Mouse (Mus musculus): Measurements from ENCODE around the gene Samd4.

DNA sequence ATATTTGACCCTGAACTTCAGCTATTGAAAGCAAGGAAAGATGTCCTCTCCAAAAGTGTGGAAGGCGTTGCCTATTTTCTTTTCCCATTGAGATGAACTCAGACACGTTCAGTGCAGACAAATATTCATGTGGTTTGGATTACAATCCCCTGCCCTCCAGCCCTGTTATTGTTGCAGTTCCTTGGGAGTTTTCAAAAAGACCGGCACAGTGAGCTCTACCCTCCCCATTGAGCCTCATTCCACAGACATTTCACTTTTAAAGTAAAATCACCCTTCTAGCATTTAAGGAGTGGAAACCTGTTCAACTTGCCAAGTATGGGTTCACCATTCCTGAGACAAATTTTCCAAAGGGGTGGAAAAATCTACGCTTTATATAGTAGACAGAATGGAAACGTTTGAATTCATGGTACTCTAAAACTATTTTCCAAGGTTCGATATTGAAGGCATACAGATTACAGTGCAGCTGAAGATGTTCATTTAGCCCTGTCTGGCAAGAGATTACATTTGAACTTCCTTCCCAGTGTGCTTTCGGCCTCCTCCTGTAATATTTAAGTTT, 76.6 kb downstream of the Samd4 start:
- no peak for TF ChIP-seq CTCF (IDR thresholded peaks at IDR 0.05; ENCODE audit: low read depth, low read length)
- TF ChIP-seq TAL1 (conservative IDR thresholded peaks at IDR 0.05; ENCODE audit: low read depth, low read length) = no peak

Measured in G1E (cell line).